Mouse (Mus musculus) cortical plate, adult 2 months (tissue): ENCODE data around the gene Zfp775.

Experiments used
- CTCF ChIP-seq: fragments of 200-500 bp; IDR thresholded peaks from 2 replicates; pipeline ENCODE4 v1.5.1; 2011; ENCODE audit warnings: mild to moderate bottlenecking, control low read depth, low read length; ENCODE audit not compliant: insufficient read depth; ENCODE audit errors: extremely low read depth
- POLR2A ChIP-seq: fragments of 200-500 bp; IDR thresholded peaks from 2 replicates; pipeline ENCODE4 v1.6.1; 2011; ENCODE audit warnings: mild to moderate bottlenecking, low read length, control low read depth; ENCODE audit not compliant: insufficient read depth; ENCODE audit errors: extremely low read depth

GRCm38 (mm10) chr6:48636515-48636914, 34.7 kb downstream of the Zfp775 start:
- TF ChIP-seq CTCF (no peak), POLR2A (no peak)
